Mouse (Mus musculus): ENCODE measurements around the gene Gm47996. TPM values are rescaled to one million over a fixed set of nuclear protein-coding genes. Genes with fewer than 3 reads are reported as not detected.

Gm47996 gene
- polyA plus RNA-seq, 1 experiment from 2014 or later = not detected

DNA sequence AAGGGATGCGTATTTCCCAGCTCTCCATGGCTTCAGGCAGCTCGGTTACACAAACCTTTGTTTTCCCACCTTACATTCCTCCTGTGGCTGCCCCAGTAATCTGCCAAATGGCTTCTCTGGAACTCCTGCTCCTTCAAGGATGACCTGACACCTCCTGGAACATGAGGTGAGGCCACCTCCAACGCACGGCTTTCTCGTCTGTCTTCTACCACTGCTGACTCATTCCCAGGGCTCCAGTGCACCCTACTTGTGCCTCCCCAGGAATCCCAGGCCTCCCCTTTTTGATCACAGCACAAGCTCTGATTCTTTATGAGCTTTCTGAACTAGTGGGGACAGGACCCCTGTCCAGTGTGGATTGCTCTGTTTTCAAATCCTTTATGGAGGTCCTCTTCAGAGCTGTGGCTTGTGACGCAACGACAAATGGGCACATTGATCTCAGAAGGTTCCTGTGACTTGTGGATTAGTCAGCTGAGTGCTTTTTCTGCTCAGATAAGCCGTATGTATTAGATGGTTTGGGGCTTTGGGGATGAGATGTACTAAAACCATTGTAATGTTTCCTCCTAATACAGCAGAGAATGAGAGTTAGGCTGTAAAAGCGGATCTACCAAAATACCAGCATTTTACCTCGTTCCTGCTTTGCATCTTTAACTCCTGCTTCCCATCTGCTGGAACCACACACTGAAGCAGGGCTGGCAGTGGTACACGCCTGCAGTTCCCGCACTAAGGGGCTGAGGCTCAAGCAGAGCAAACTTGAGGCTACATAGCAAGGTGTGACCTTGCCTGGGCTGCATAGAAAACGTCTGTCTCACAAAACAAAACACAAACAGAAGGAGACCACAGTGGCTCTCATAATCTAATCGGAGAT is 48.4 kb downstream of the Gm47996 start:
- Histone ChIP-seq H3K36me3 (no peaks in the 10 kb centered on the region), H3K27me3 (replicated peaks) (no peaks in the 10 kb centered on the region), H3K27ac (no peak overlapping the region), H3K9ac (no peak overlapping the region), H3K4me3 (replicated peaks) (no peak overlapping the region), H3K4me1 (no peaks in the 10 kb centered on the region), H3K4me2 (no peak overlapping the region), H3K9me3 (no peaks in the 10 kb centered on the region)
- whole genome bisulfite sequencing = 54% methylated on average over 14 of the region's 14 CpGs
- ATAC-seq (ENCODE audit: insufficient read depth, low FRiP score, low read depth) = no peak

DNA sequence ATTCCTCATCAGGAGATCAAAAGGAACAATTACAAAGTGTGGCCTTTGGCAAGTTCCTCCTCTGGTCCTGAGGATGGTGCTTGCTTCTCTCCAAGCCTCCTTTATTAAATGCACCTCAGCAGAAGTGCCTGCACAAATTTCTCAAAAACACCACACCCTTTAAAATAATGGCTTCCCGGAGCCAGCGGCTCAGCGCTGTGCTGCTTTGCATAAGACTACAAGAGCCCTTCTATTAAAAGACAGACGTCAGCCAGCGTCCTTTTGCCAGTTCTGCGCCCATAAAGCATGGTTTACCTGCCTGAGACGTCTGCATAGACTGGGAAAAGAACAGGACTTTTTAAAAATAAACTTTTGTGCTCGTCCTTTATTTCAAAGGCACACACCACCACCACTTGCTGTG is 49.1 kb downstream of the Gm47996 start:
- no peak overlapping the region for H3K9ac ChIP-seq
- H3K4me3 ChIP-seq (replicated peaks) = no peak overlapping the region
- ATAC-seq (ENCODE audit: insufficient read depth, low FRiP score, low read depth) = no peak
- H3K27me3 ChIP-seq (replicated peaks) = no peaks in the 10 kb centered on the region
- H3K4me2 ChIP-seq = no peak overlapping the region
- no peaks in the 10 kb centered on the region for H3K4me1 ChIP-seq
- H3K36me3 ChIP-seq = no peaks in the 10 kb centered on the region
- no peak overlapping the region for H3K27ac ChIP-seq
- no peaks in the 10 kb centered on the region for H3K9me3 ChIP-seq
- WGBS = 57% methylated on average over 8 of the region's 8 CpGs

Other genes starting within 250 kb of the Gm47996 start
- gene Hmcn1, start 216.7 kb upstream of the Gm47996 start, polyA plus RNA-seq (2015; fragmentation: Nextera tagmentation; extraction: Ambion mirVana) = 11.4 and 11.6 TPM in 2 replicates
- 0.13 and 0.17 TPM in 2 replicates for gene Gm47985, start 27.6 kb upstream of the Gm47996 start, polyA plus RNA-seq (2015; fragmentation: Nextera tagmentation; extraction: Ambion mirVana)
- 0.19 TPM in 1 of 2 replicates, not detected in the other for gene Gm8947, start 17.8 kb upstream of the Gm47996 start, polyA plus RNA-seq (2015; fragmentation: Nextera tagmentation; extraction: Ambion mirVana)
- gene Gm47995, start 11.7 kb upstream of the Gm47996 start, polyA plus RNA-seq (2015; fragmentation: Nextera tagmentation; extraction: Ambion mirVana) = 0.19 and 0.21 TPM in 2 replicates
- gene 3110040M04Rik, start 6.0 kb upstream of the Gm47996 start, polyA plus RNA-seq (2015; fragmentation: Nextera tagmentation; extraction: Ambion mirVana) = 0.33 TPM in 1 of 2 replicates, not detected in the other
- gene Ivns1abp, start 134.3 kb downstream of the Gm47996 start, polyA plus RNA-seq (2015; fragmentation: Nextera tagmentation; extraction: Ambion mirVana) = 206 and 241 TPM in 2 replicates
- 25.1 and 26.5 TPM in 2 replicates for gene Swt1, start 218.3 kb downstream of the Gm47996 start, polyA plus RNA-seq (2015; fragmentation: Nextera tagmentation; extraction: Ambion mirVana)
- gene Trmt1l, start 218.4 kb downstream of the Gm47996 start, polyA plus RNA-seq (2015; fragmentation: Nextera tagmentation; extraction: Ambion mirVana) = 42.5 and 44.8 TPM in 2 replicates

Measured in stomach, embryonic 15.5 days (tissue).